Mouse (Mus musculus) kidney, embryonic 14.5 days (tissue): ENCODE measurements around the gene Ralgds. TPM values are rescaled to one million over a fixed set of nuclear protein-coding genes. Genes with fewer than 3 reads are reported as not detected.
"Not testable (repeated sequence)": the region's sequence is repeated elsewhere in the genome, so short reads cannot be mapped to it uniquely, and the experiment has no call there.

ENCODE experiments used
- ATAC-seq: fragments of 200-750 bp; cut with Nextera tagmentation; 2 replicates; pipeline ENCODE4 v1.8.0; 2017; ENCODE audit warnings: moderate number of reproducible peaks, mild to moderate bottlenecking, moderate TSS enrichment, moderate library complexity; ENCODE audit not compliant: low FRiP score, low TSS enrichment
- H3K27ac ChIP-seq: fragments of 300-500 bp; sonication (generic); 2 replicates; pipeline ENCODE4 v1.5.1; 2014; ENCODE audit warnings: low read depth, mild to moderate bottlenecking, low read length, moderate library complexity, mixed read lengths
- H3K27me3 ChIP-seq: fragments of 300-500 bp; sonication (generic); 2 replicates; pipeline ENCODE4 v1.6.1; 2014; ENCODE audit warnings: mild to moderate bottlenecking, low read length; ENCODE audit not compliant: control insufficient read depth, insufficient read depth
- H3K36me3 ChIP-seq: fragments of 300-500 bp; sonication (generic); 2 replicates; pipeline ENCODE4 v1.6.1; 2014; ENCODE audit warnings: low read length, mixed read lengths; ENCODE audit not compliant: control insufficient read depth, insufficient read depth
- H3K4me1 ChIP-seq: fragments of 300-500 bp; sonication (generic); 2 replicates; pipeline ENCODE4 v1.6.1; 2014; ENCODE audit warnings: low read length, mixed read lengths; ENCODE audit not compliant: control insufficient read depth, insufficient read depth
- H3K4me2 ChIP-seq: fragments of 300-500 bp; sonication (generic); replicated peaks from 2 replicates; pipeline ENCODE4 v1.6.1; 2014; ENCODE audit warnings: low read depth, mild to moderate bottlenecking, low read length
- H3K4me3 ChIP-seq: fragments of 300-500 bp; sonication (generic); 2 replicates; pipeline ENCODE4 v1.5.1; 2014; ENCODE audit warnings: mild to moderate bottlenecking, low read length
- H3K9ac ChIP-seq: fragments of 300-500 bp; sonication (generic); 2 replicates; pipeline ENCODE4 v1.6.1; 2014; ENCODE audit warnings: low read depth, mild to moderate bottlenecking, low read length, moderate library complexity
- H3K9me3 ChIP-seq: fragments of 300-500 bp; sonication (generic); 2 replicates; pipeline ENCODE4 v1.6.1; 2016; ENCODE audit warnings: low read length; ENCODE audit not compliant: control insufficient read depth
- WGBS: fragments of 180-500 bp; shearing (Covaris S2); extraction: QIAGEN DNeasy Blood & Tissue Kit; methylation state at CpG from one replicate; pipeline ENCODE4 v1.1.7; 2014; 5-methylcytosine and 5-hydroxymethylcytosine counted together
- polyA plus RNA-seq: library from polyadenylated mRNA; unstranded; fragments of >200 nt; fragmentation: Nextera tagmentation; extraction: Ambion mirVana; gene quantifications from 2 replicates; pipeline ENCODE4 v1.2.1, GENCODE M21; 2014

Ralgds gene
- polyA plus RNA-seq, 1 experiment from 2014 or later: 26.6 TPM

- H3K9me3 ChIP-seq: peaks cover 12% of the 10 kb centered on the region; the same call in 1 of the 2 replicates
- H3K27ac ChIP-seq, ATAC-seq, H3K27me3 ChIP-seq, H3K9ac ChIP-seq, H3K4me2 ChIP-seq, H3K4me3 ChIP-seq, H3K4me1 ChIP-seq: not testable (repeated sequence)
- peaks cover 31% of the 10 kb centered on the region for H3K36me3 ChIP-seq
- WGBS: 95% methylated on average over 8 of the region's 8 CpGs
Measured at GRCm38 (mm10) chr2:28472011-28472410, 40.9 kb upstream of the Ralgds start.

- H3K4me1 ChIP-seq, H3K36me3 ChIP-seq, H3K27ac ChIP-seq, H3K9me3 ChIP-seq, H3K4me2 ChIP-seq, ATAC-seq, H3K4me3 ChIP-seq, H3K27me3 ChIP-seq, H3K9ac ChIP-seq: not testable (repeated sequence)
- 88% methylated on average over 5 of the region's 5 CpGs for WGBS
Measured at GRCm38 (mm10) chr2:28477993-28478392, 34.9 kb upstream of the Ralgds start.

GRCm38 (mm10) chr2:28479208-28480204, 33.4 kb upstream of the Ralgds start:
- H3K9ac ChIP-seq: no peak overlapping the region
- no peaks in the 10 kb centered on the region for H3K36me3 ChIP-seq
- no peak overlapping the region for H3K27ac ChIP-seq
- H3K27me3 ChIP-seq: no peaks in the 10 kb centered on the region
- no peaks in the 10 kb centered on the region for H3K9me3 ChIP-seq
- no peak overlapping the region for H3K4me2 ChIP-seq
- no peak for ATAC-seq
- 76% methylated on average over 20 of the region's 20 CpGs for WGBS
- no peaks in the 10 kb centered on the region for H3K4me1 ChIP-seq
- H3K4me3 ChIP-seq: no peak overlapping the region

- Histone ChIP-seq H3K4me3 (no peak overlapping the region), H3K9me3 (no peaks in the 10 kb centered on the region), H3K4me2 (no peak overlapping the region), H3K4me1 (no peaks in the 10 kb centered on the region), H3K27ac (no peak overlapping the region), H3K27me3 (no peaks in the 10 kb centered on the region), H3K9ac (no peak overlapping the region), H3K36me3 (no peaks in the 10 kb centered on the region)
- ATAC-seq: no peak
- 66% methylated on average over 2 of the region's 2 CpGs for WGBS
Measured at GRCm38 (mm10) chr2:28483861-28484260, 29.1 kb upstream of the Ralgds start.

- Histone ChIP-seq H3K27ac (no peak overlapping the region), H3K4me3 (no peak overlapping the region), H3K36me3 (no peaks in the 10 kb centered on the region), H3K9me3 (no peaks in the 10 kb centered on the region), H3K4me1 (no peaks in the 10 kb centered on the region), H3K9ac (no peak overlapping the region), H3K4me2 (no peak overlapping the region), H3K27me3 (no peaks in the 10 kb centered on the region)
- ATAC-seq: no peak
- WGBS: 78% methylated on average over 2 of the region's 2 CpGs
Measured at GRCm38 (mm10) chr2:28494521-28494920, 18.4 kb upstream of the Ralgds start.

- Histone ChIP-seq H3K27ac (peak overlapping the region; percentile 44; the same call in 1 of the 2 replicates), H3K4me1 (no peaks in the 10 kb centered on the region), H3K9ac (no peak overlapping the region), H3K36me3 (no peaks in the 10 kb centered on the region), H3K9me3 (no peaks in the 10 kb centered on the region), H3K4me2 (peak overlapping the region; percentile 15), H3K27me3 (no peaks in the 10 kb centered on the region), H3K4me3 (no peak overlapping the region)
- no peak for ATAC-seq
- WGBS: 64% methylated on average over 14 of the region's 14 CpGs
Measured at GRCm38 (mm10) chr2:28495207-28495756, 17.6 kb upstream of the Ralgds start.

- Histone ChIP-seq H3K36me3 (no peaks in the 10 kb centered on the region), H3K4me1 (no peaks in the 10 kb centered on the region), H3K27me3 (no peaks in the 10 kb centered on the region), H3K4me2 (peak overlapping the region; percentile 15), H3K27ac (peak overlapping the region; percentile 87), H3K4me3 (no peak overlapping the region), H3K9ac (no peak overlapping the region), H3K9me3 (no peaks in the 10 kb centered on the region)
- WGBS: 64% methylated on average over 16 of the region's 16 CpGs
- peak; percentile 78 for ATAC-seq
Measured at GRCm38 (mm10) chr2:28495801-28496595, 16.9 kb upstream of the Ralgds start.

- peak within 1 kb of the TSS; percentile 21 for H3K4me2 ChIP-seq
- peak; percentile 73 for ATAC-seq
Measured at GRCm38 (mm10) chr2:28496671-28497070, 16.3 kb upstream of the Ralgds start, which contains the start of gene Gbgt1. Gbgt1 (plus strand) TSS chr2:28496891.

More at GRCm38 (mm10) chr2:28496671-28497070, 16.3 kb upstream of the Ralgds start, which contains the start of gene Gbgt1:
- Histone ChIP-seq H3K4me3 (peak within 1 kb of the TSS; percentile 13; the same call in 1 of the 2 replicates), H3K27ac (peak within 1 kb of the TSS; percentile 87), H3K27me3 (no peaks in the 10 kb centered on the region), H3K9me3 (no peaks in the 10 kb centered on the region), H3K36me3 (no peaks in the 10 kb centered on the region), H3K4me1 (no peaks in the 10 kb centered on the region), H3K9ac (peak within 1 kb of the TSS; percentile 1; the same call in 1 of the 2 replicates)
- WGBS: 65% methylated on average over 5 of the region's 5 CpGs
